Mouse (Mus musculus) mature B cell (primary cell): ENCODE measurements around the gene Timp3.
"Not testable (repeated sequence)": the region's sequence is repeated elsewhere in the genome, so short reads cannot be mapped to it uniquely, and the experiment has no call there.

Experiments used
- in situ Hi-C: fragments of 300-500 bp; cut with MboI; formaldehyde crosslinking; loops from 2 replicates; pipeline ENCODE4 v1.14.3; 2019

Timp3 gene

GRCm38 (mm10) chr10:86352521-86352920, 52.3 kb downstream of the Timp3 start:
- in situ Hi-C loops, result no loop called here

- in situ Hi-C loops, result no loop called here
Observed at GRCm38 (mm10) chr10:86356819-86357563, 56.8 kb downstream of the Timp3 start.

- in situ Hi-C loops, result no loop called here
Observed at GRCm38 (mm10) chr10:86358307-86358975, 58.3 kb downstream of the Timp3 start.

GRCm38 (mm10) chr10:86359208-86359607, 59.0 kb downstream of the Timp3 start:
- in situ Hi-C loops, result no loop called here

GRCm38 (mm10) chr10:86359699-86360098, 59.5 kb downstream of the Timp3 start:
- in situ Hi-C loops, result no loop called here

- in situ Hi-C loops, result no loop called here
Observed at GRCm38 (mm10) chr10:86363669-86364309, 63.6 kb downstream of the Timp3 start.

- in situ Hi-C loops, result no loop called here
Observed at GRCm38 (mm10) chr10:86365632-86366092, 65.5 kb downstream of the Timp3 start.

- in situ Hi-C loops, result no loop called here
Observed at GRCm38 (mm10) chr10:86367346-86367745, 67.2 kb downstream of the Timp3 start.

GRCm38 (mm10) chr10:86368811-86369210, 68.6 kb downstream of the Timp3 start:
- in situ Hi-C loops, result no loop called here

- in situ Hi-C loops, result no loop called here
Observed at GRCm38 (mm10) chr10:86369346-86369745, 69.2 kb downstream of the Timp3 start.

GRCm38 (mm10) chr10:86371561-86371960, 71.4 kb downstream of the Timp3 start:
- in situ Hi-C loops, result no loop called here

GRCm38 (mm10) chr10:86374061-86374460, 73.9 kb downstream of the Timp3 start:
- in situ Hi-C loops, result no loop called here

- in situ Hi-C loops, result no loop called here
Observed at GRCm38 (mm10) chr10:86375903-86376302, 75.7 kb downstream of the Timp3 start.

- in situ Hi-C loops, result no loop called here
Observed at GRCm38 (mm10) chr10:86376392-86377185, 76.4 kb downstream of the Timp3 start.

- in situ Hi-C loops, result not testable (repeated sequence)
Observed at GRCm38 (mm10) chr10:86378803-86379202, 78.6 kb downstream of the Timp3 start.

- in situ Hi-C loops, result no loop called here
Observed at GRCm38 (mm10) chr10:86380626-86381025, 80.5 kb downstream of the Timp3 start.

- in situ Hi-C loops, result no loop called here
Observed at GRCm38 (mm10) chr10:86381150-86381921, 81.2 kb downstream of the Timp3 start.

- in situ Hi-C loops, result no loop called here
Observed at GRCm38 (mm10) chr10:86381922-86382260, 81.7 kb downstream of the Timp3 start.

- in situ Hi-C loops, result no loop called here
Observed at GRCm38 (mm10) chr10:86384655-86385054, 84.5 kb downstream of the Timp3 start.

GRCm38 (mm10) chr10:86385656-86386055, 85.5 kb downstream of the Timp3 start:
- in situ Hi-C loops, result no loop called here

- in situ Hi-C loops, result no loop called here
Observed at GRCm38 (mm10) chr10:86386232-86386631, 86.1 kb downstream of the Timp3 start.
